Mouse (Mus musculus): ENCODE measurements around the gene Slc38a1.

DNA sequence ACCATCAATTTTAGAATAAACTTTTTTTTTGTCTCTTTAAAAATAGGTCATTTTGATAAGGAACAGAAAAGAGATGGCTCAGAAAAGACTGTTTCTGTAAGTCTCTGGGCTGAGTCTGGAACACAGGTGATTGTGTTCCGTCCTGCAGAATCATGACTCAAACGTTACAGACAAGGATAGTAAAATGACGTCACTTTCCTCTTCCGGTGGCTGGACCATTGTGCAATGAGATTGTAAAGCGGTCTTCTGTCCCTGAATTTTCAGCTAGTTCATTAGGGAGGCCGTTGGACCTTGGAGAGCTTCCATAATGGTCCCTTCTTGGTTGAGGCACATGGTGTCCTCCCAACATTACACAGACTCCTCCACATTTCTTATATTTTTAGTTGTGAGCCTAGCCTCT lies 27.0 kb upstream of the Slc38a1 start:
- TF ChIP-seq CTCF (IDR thresholded peaks at IDR 0.05; ENCODE audit: control insufficient read depth, insufficient read depth, low read length) (no peak), POLR2A (IDR thresholded peaks at IDR 0.05; ENCODE audit: borderline replicate concordance, control insufficient read depth, low read depth, low read length) (no peak)
